Mouse (Mus musculus) erythroblast, embryonic 14.5 days (primary cell): ENCODE data around the gene Trim71.

Experiments used
- GATA1 ChIP-seq: IDR thresholded peaks from 2 replicates; pipeline ENCODE4 v1.6.1; 2012; ENCODE audit warnings: low read length, inconsistent platforms, mixed read lengths
- TAL1 ChIP-seq: IDR thresholded peaks from 3 replicates; pipeline ENCODE4 v1.6.1; 2012; ENCODE audit warnings: low read length, inconsistent platforms, mixed read lengths

GRCm38 (mm10) chr9:114477019-114477418 lies 87.2 kb downstream of the Trim71 start:
- no peak for TF ChIP-seq GATA1
- TF ChIP-seq TAL1: no peak
